Mouse (Mus musculus) limb, embryonic 13.5 days (tissue): ENCODE results near the gene Arhgap24. TPM values are rescaled to one million over a fixed set of nuclear protein-coding genes. Genes with fewer than 3 reads are reported as not detected.

ENCODE experiments used
- ATAC-seq: fragments of 200-750 bp; cut with Nextera tagmentation; 2 replicates; pipeline ENCODE4 v1.8.0; 2017; ENCODE audit warnings: low read depth, moderate number of reproducible peaks, moderate TSS enrichment; ENCODE audit not compliant: low FRiP score
- H3K27ac ChIP-seq: fragments of 300-500 bp; sonication (generic); 2 replicates; pipeline ENCODE4 v1.5.1; 2015; ENCODE audit warnings: inconsistent platforms, mild to moderate bottlenecking, moderate library complexity
- H3K27me3 ChIP-seq: fragments of 300-500 bp; sonication (generic); 2 replicates; pipeline ENCODE4 v1.6.1; 2015; ENCODE audit warnings: mild to moderate bottlenecking, inconsistent platforms
- H3K36me3 ChIP-seq: fragments of 300-500 bp; sonication (generic); 2 replicates; pipeline ENCODE4 v1.6.1; 2015; ENCODE audit warnings: inconsistent platforms, mild to moderate bottlenecking, moderate library complexity
- H3K4me1 ChIP-seq: fragments of 300-500 bp; sonication (generic); 2 replicates; pipeline ENCODE4 v1.6.1; 2015; ENCODE audit warnings: inconsistent platforms
- H3K4me2 ChIP-seq: fragments of 300-500 bp; sonication (generic); replicated peaks from 2 replicates; pipeline ENCODE4 v1.6.1; 2015; ENCODE audit warnings: inconsistent platforms, mild to moderate bottlenecking, moderate library complexity
- H3K4me3 ChIP-seq: fragments of 300-500 bp; sonication (generic); 2 replicates; pipeline ENCODE4 v1.5.1; 2015; ENCODE audit warnings: moderate library complexity, mild to moderate bottlenecking, inconsistent platforms
- H3K9ac ChIP-seq: fragments of 300-500 bp; sonication (generic); 2 replicates; pipeline ENCODE4 v1.6.1; 2015; ENCODE audit warnings: mild to moderate bottlenecking, inconsistent platforms
- H3K9me3 ChIP-seq: fragments of 300-500 bp; sonication (generic); 2 replicates; pipeline ENCODE4 v1.6.1; 2016; ENCODE audit warnings: inconsistent platforms
- WGBS: fragments of 180-500 bp; shearing (Covaris S2); methylation state at CpG from one replicate; pipeline ENCODE4 v1.1.7; 2015; 5-methylcytosine and 5-hydroxymethylcytosine counted together
- polyA plus RNA-seq: library from polyadenylated mRNA; unstranded; fragments of >200 nt; fragmentation: Nextera tagmentation; extraction: Ambion mirVana; gene quantifications from 2 replicates; pipeline ENCODE4 v1.2.1, GENCODE M21; 2015

Gene Arhgap24
- polyA plus RNA-seq, 1 experiment from 2014 or later = 21.6 TPM

- Histone ChIP-seq H3K27me3 (no peaks in the 10 kb centered on the region), H3K27ac (no peak overlapping the region), H3K4me3 (no peak overlapping the region), H3K4me2 (no peak overlapping the region), H3K9me3 (no peaks in the 10 kb centered on the region), H3K9ac (no peak overlapping the region), H3K4me1 (peaks cover 34% of the 10 kb centered on the region), H3K36me3 (no peaks in the 10 kb centered on the region)
- WGBS = 74% methylated on average over 10 of the region's 10 CpGs
- ATAC-seq = no peak
These were observed 284.5 kb downstream of the Arhgap24 start for GRCm38 (mm10) chr5:102765694-102766093.

- Histone ChIP-seq H3K4me2 (no peak overlapping the region), H3K36me3 (no peaks in the 10 kb centered on the region), H3K4me3 (no peak overlapping the region), H3K9ac (no peak overlapping the region), H3K27ac (no peak overlapping the region), H3K9me3 (no peaks in the 10 kb centered on the region), H3K27me3 (no peaks in the 10 kb centered on the region), H3K4me1 (peaks cover 34% of the 10 kb centered on the region)
- WGBS = 37% methylated on average over 6 of the region's 6 CpGs
- no peak for ATAC-seq
These were observed 285.3 kb downstream of the Arhgap24 start for GRCm38 (mm10) chr5:102766311-102767057.

- H3K27ac ChIP-seq = peak overlapping the region; percentile 70; the same call in 1 of the 2 replicates
- no peaks in the 10 kb centered on the region for H3K9me3 ChIP-seq
- no peaks in the 10 kb centered on the region for H3K36me3 ChIP-seq
- no peak overlapping the region for H3K4me3 ChIP-seq
- H3K4me1 ChIP-seq = peaks cover 34% of the 10 kb centered on the region
- no peak for ATAC-seq
- H3K9ac ChIP-seq = no peak overlapping the region
- no peaks in the 10 kb centered on the region for H3K27me3 ChIP-seq
- peak overlapping the region; percentile 25; the same call in 1 of the 2 replicates for H3K4me2 ChIP-seq
- WGBS = 50% methylated on average over 4 of the region's 4 CpGs
These were observed 285.9 kb downstream of the Arhgap24 start for GRCm38 (mm10) chr5:102767058-102767444.

GRCm38 (mm10) chr5:102767822-102768221 is 286.6 kb downstream of the Arhgap24 start:
- ATAC-seq = peak; percentile 49; the same call in 1 of the 2 replicates
- Histone ChIP-seq H3K36me3 (no peaks in the 10 kb centered on the region), H3K9me3 (no peaks in the 10 kb centered on the region), H3K9ac (no peak overlapping the region), H3K27ac (peak overlapping the region; percentile 70), H3K4me3 (no peak overlapping the region), H3K27me3 (no peaks in the 10 kb centered on the region), H3K4me2 (peak overlapping the region; percentile 25), H3K4me1 (peaks cover 34% of the 10 kb centered on the region)
- 31% methylated on average over 7 of the region's 7 CpGs for WGBS

GRCm38 (mm10) chr5:102768385-102769080 is 287.3 kb downstream of the Arhgap24 start:
- 30% methylated on average over 12 of the region's 12 CpGs for WGBS
- Histone ChIP-seq H3K27me3 (no peaks in the 10 kb centered on the region), H3K36me3 (no peaks in the 10 kb centered on the region), H3K27ac (peak overlapping the region; percentile 58), H3K9ac (peak overlapping the region; percentile 46; the same call in 1 of the 2 replicates), H3K4me1 (peaks cover 34% of the 10 kb centered on the region), H3K4me2 (peak overlapping the region; percentile 46), H3K9me3 (no peaks in the 10 kb centered on the region), H3K4me3 (peak overlapping the region; percentile 15)
- peak; percentile 74 for ATAC-seq

- Histone ChIP-seq H3K27ac (no peak overlapping the region), H3K9ac (no peak overlapping the region), H3K4me3 (no peak overlapping the region), H3K4me2 (no peak overlapping the region), H3K36me3 (no peaks in the 10 kb centered on the region), H3K9me3 (no peaks in the 10 kb centered on the region), H3K4me1 (peaks cover 41% of the 10 kb centered on the region), H3K27me3 (no peaks in the 10 kb centered on the region)
- ATAC-seq = no peak
- WGBS = 80% methylated on average over 7 of the region's 7 CpGs
These were observed 289.4 kb downstream of the Arhgap24 start for GRCm38 (mm10) chr5:102770611-102771010.

- WGBS = 51% methylated on average over 4 of the region's 4 CpGs
- H3K4me1 ChIP-seq = peaks cover 27% of the 10 kb centered on the region
- H3K4me3 ChIP-seq = no peak overlapping the region
- no peak overlapping the region for H3K4me2 ChIP-seq
- no peaks in the 10 kb centered on the region for H3K9me3 ChIP-seq
- H3K27me3 ChIP-seq = no peaks in the 10 kb centered on the region
- no peak for ATAC-seq
- H3K9ac ChIP-seq = no peak overlapping the region
- no peak overlapping the region for H3K27ac ChIP-seq
- no peaks in the 10 kb centered on the region for H3K36me3 ChIP-seq
These were observed 293.3 kb downstream of the Arhgap24 start for GRCm38 (mm10) chr5:102774500-102774899.

GRCm38 (mm10) chr5:102777255-102777654 is 296.1 kb downstream of the Arhgap24 start:
- no peaks in the 10 kb centered on the region for H3K36me3 ChIP-seq
- H3K27me3 ChIP-seq = no peaks in the 10 kb centered on the region
- ATAC-seq = no peak
- H3K27ac ChIP-seq = no peak overlapping the region
- H3K9ac ChIP-seq = no peak overlapping the region
- no peaks in the 10 kb centered on the region for H3K9me3 ChIP-seq
- 91% methylated on average over 9 of the region's 9 CpGs for WGBS
- no peak overlapping the region for H3K4me3 ChIP-seq
- H3K4me2 ChIP-seq = no peak overlapping the region
- peaks cover 23% of the 10 kb centered on the region for H3K4me1 ChIP-seq

- peak overlapping the region; percentile 10; the same call in 1 of the 2 replicates for H3K4me2 ChIP-seq
- no peaks in the 10 kb centered on the region for H3K9me3 ChIP-seq
- peak; percentile 54; the same call in 1 of the 2 replicates for ATAC-seq
- H3K36me3 ChIP-seq = no peaks in the 10 kb centered on the region
- H3K9ac ChIP-seq = no peak overlapping the region
- H3K4me1 ChIP-seq = peaks cover 23% of the 10 kb centered on the region
- H3K27me3 ChIP-seq = no peaks in the 10 kb centered on the region
- no peak overlapping the region for H3K4me3 ChIP-seq
- no peak overlapping the region for H3K27ac ChIP-seq
- WGBS = 38% methylated on average over 9 of the region's 9 CpGs
These were observed 296.7 kb downstream of the Arhgap24 start for GRCm38 (mm10) chr5:102777852-102778251.

GRCm38 (mm10) chr5:102778253-102778652 is 297.1 kb downstream of the Arhgap24 start:
- Histone ChIP-seq H3K27me3 (no peaks in the 10 kb centered on the region), H3K4me3 (no peak overlapping the region), H3K4me1 (peaks cover 23% of the 10 kb centered on the region), H3K4me2 (peak overlapping the region; percentile 10; the same call in 1 of the 2 replicates), H3K27ac (no peak overlapping the region), H3K9me3 (no peaks in the 10 kb centered on the region), H3K36me3 (no peaks in the 10 kb centered on the region), H3K9ac (no peak overlapping the region)
- ATAC-seq = no peak
- WGBS = 55% methylated on average over 5 of the region's 5 CpGs

- WGBS = 54% methylated on average over 4 of the region's 4 CpGs
- 0 out of 2 replicates have a peak, but pooled peaks have one; percentile 24 for ATAC-seq
- no peak overlapping the region for H3K9ac ChIP-seq
These were observed 302.4 kb downstream of the Arhgap24 start for GRCm38 (mm10) chr5:102783585-102783984.

GRCm38 (mm10) chr5:102786123-102786522 is 304.9 kb downstream of the Arhgap24 start:
- Histone ChIP-seq H3K4me3 (no peak overlapping the region), H3K36me3 (no peaks in the 10 kb centered on the region), H3K4me2 (no peak overlapping the region), H3K4me1 (peaks cover 8% of the 10 kb centered on the region), H3K27ac (no peak overlapping the region), H3K27me3 (no peaks in the 10 kb centered on the region), H3K9me3 (no peaks in the 10 kb centered on the region), H3K9ac (no peak overlapping the region)
- 72% methylated on average over 2 of the region's 2 CpGs for WGBS
- no peak for ATAC-seq

More at GRCm38 (mm10) chr5:102783585-102783984, 302.4 kb downstream of the Arhgap24 start:
- H3K4me3 ChIP-seq = no peak overlapping the region
- H3K4me2 ChIP-seq = no peak overlapping the region
- H3K27me3 ChIP-seq = no peaks in the 10 kb centered on the region
- H3K36me3 ChIP-seq = no peaks in the 10 kb centered on the region
- H3K9me3 ChIP-seq = no peaks in the 10 kb centered on the region
- H3K4me1 ChIP-seq = no peaks in the 10 kb centered on the region
- H3K27ac ChIP-seq = no peak overlapping the region; the same call in 1 of the 2 replicates
